Mouse (Mus musculus) neural tube, embryonic 14.5 days (tissue): ENCODE results near the gene Nisch. TPM values are rescaled to one million over a fixed set of nuclear protein-coding genes. Genes with fewer than 3 reads are reported as not detected.

Experiments used
- ATAC-seq: fragments of 200-750 bp; cut with Nextera tagmentation; 2 replicates; pipeline ENCODE4 v1.8.0; 2017; ENCODE audit warnings: low read depth, mild to moderate bottlenecking, moderate TSS enrichment, moderate library complexity
- H3K27ac ChIP-seq: fragments of 300-500 bp; sonication (generic); 2 replicates; pipeline ENCODE4 v1.5.1; 2014; ENCODE audit warnings: low read depth, mild to moderate bottlenecking, control low read depth, low read length, moderate library complexity, mixed read lengths
- H3K27me3 ChIP-seq: fragments of 300-500 bp; sonication (generic); 2 replicates; pipeline ENCODE4 v1.6.1; 2014; ENCODE audit warnings: low read length; ENCODE audit not compliant: control insufficient read depth, insufficient read depth
- H3K36me3 ChIP-seq: fragments of 300-500 bp; sonication (generic); 2 replicates; pipeline ENCODE4 v1.6.1; 2014; ENCODE audit warnings: low read length, mixed read lengths; ENCODE audit not compliant: control insufficient read depth, insufficient read depth
- H3K4me1 ChIP-seq: fragments of 300-500 bp; sonication (generic); 2 replicates; pipeline ENCODE4 v1.6.1; 2014; ENCODE audit warnings: low read length; ENCODE audit not compliant: control insufficient read depth, insufficient read depth
- H3K4me2 ChIP-seq: fragments of 300-500 bp; sonication (generic); 2 replicates; pipeline ENCODE4 v1.6.1; 2014; ENCODE audit warnings: mild to moderate bottlenecking, low read depth, low read length, control low read depth
- H3K4me3 ChIP-seq: fragments of 300-500 bp; sonication (generic); 2 replicates; pipeline ENCODE4 v1.5.1; 2014; ENCODE audit warnings: low read depth, low read length, control low read depth, mixed read lengths
- H3K9ac ChIP-seq: fragments of 300-500 bp; sonication (generic); replicated peaks from 2 replicates; pipeline ENCODE4 v1.6.1; 2014; ENCODE audit warnings: low read depth, mild to moderate bottlenecking, control low read depth, low read length, mixed read lengths
- H3K9me3 ChIP-seq: fragments of 300-500 bp; sonication (generic); 2 replicates; pipeline ENCODE4 v1.6.1; 2016; ENCODE audit warnings: low read length; ENCODE audit not compliant: control insufficient read depth
- WGBS: fragments of 180-500 bp; shearing (Covaris S2); extraction: QIAGEN DNeasy Blood & Tissue Kit; methylation state at CpG from one replicate; pipeline ENCODE4 v1.1.7; 2014; 5-methylcytosine and 5-hydroxymethylcytosine counted together
- polyA plus RNA-seq: library from polyadenylated mRNA; unstranded; fragments of >200 nt; fragmentation: Nextera tagmentation; extraction: Ambion mirVana; gene quantifications from 2 replicates; pipeline ENCODE4 v1.2.1, GENCODE M21; 2014

Gene Nisch
- polyA plus RNA-seq, 1 experiment from 2014 or later: 282 TPM

DNA sequence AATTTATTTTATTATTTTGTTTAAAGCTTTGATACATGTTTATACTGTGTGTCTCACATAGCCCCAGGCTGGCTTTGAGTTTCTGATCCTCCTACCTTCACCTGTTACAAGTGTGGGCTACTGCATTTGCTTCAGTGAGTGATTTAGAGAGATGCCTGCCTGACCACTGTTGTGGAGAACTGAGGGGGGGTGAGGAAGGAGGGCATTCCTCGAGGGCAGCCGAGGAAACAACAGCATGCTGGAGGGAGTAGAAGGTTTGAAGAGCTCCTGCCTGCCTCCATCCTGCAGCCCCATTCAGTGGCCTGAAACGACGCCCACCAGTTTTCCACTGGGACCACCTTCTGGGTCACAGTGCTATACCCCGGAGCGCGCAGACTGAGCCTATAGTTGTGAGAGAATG lies 51.3 kb downstream of the Nisch start:
- no peak for ATAC-seq
- Histone ChIP-seq H3K27ac (no peak overlapping the region), H3K4me1 (peaks cover 3% of the 10 kb centered on the region; the same call in 1 of the 2 replicates), H3K36me3 (0 out of 2 replicates have a peak, but pooled peaks cover 6% of the 10 kb centered on the region), H3K27me3 (no peaks in the 10 kb centered on the region), H3K4me2 (no peak overlapping the region), H3K4me3 (no peak overlapping the region), H3K9ac (no peak overlapping the region), H3K9me3 (no peaks in the 10 kb centered on the region)
- WGBS: 62% methylated on average over 7 of the region's 7 CpGs

GRCm38 (mm10) chr14:31165010-31165409 lies 51.7 kb downstream of the Nisch start:
- no peak for ATAC-seq
- no peak overlapping the region for H3K27ac ChIP-seq
- H3K9ac ChIP-seq: no peak overlapping the region
- H3K4me2 ChIP-seq: no peak overlapping the region
- H3K9me3 ChIP-seq: no peaks in the 10 kb centered on the region
- WGBS: 73% methylated on average over 2 of the region's 2 CpGs
- no peaks in the 10 kb centered on the region for H3K27me3 ChIP-seq
- H3K36me3 ChIP-seq: 0 out of 2 replicates have a peak, but pooled peaks cover 1% of the 10 kb centered on the region
- H3K4me3 ChIP-seq: no peak overlapping the region
- H3K4me1 ChIP-seq: peaks cover 3% of the 10 kb centered on the region; the same call in 1 of the 2 replicates

DNA sequence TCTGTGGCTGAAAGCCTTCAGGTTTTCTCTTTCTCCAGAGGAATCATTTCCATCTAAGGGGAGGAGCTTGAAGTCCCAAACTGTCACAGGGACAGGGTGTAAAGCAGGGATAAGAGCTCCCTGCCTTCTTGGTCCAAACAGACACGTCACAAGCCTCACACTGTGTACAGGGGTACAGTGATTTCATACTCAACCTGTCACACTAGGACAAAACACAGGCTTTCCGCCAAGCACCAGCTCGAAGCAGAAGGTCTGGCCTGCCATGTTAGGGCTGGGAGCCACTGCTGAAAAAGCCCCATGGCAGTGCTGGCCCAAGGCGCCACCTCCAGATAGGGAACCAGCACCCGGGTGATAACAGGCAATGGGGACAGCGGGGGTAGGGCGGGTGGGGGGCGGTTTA lies 52.7 kb downstream of the Nisch start:
- no peak overlapping the region for H3K4me3 ChIP-seq
- 90% methylated on average over 8 of the region's 8 CpGs for WGBS
- no peak overlapping the region for H3K4me2 ChIP-seq
- H3K36me3 ChIP-seq: no peaks in the 10 kb centered on the region
- no peaks in the 10 kb centered on the region for H3K27me3 ChIP-seq
- H3K4me1 ChIP-seq: peaks cover 3% of the 10 kb centered on the region; the same call in 1 of the 2 replicates
- H3K27ac ChIP-seq: no peak overlapping the region
- H3K9me3 ChIP-seq: no peaks in the 10 kb centered on the region
- H3K9ac ChIP-seq: no peak overlapping the region
- ATAC-seq: no peak

GRCm38 (mm10) chr14:31161638-31162037 lies 55.1 kb downstream of the Nisch start:
- peaks cover 3% of the 10 kb centered on the region; the same call in 1 of the 2 replicates for H3K4me1 ChIP-seq
- 75% methylated on average over 10 of the region's 10 CpGs for WGBS
- no peak overlapping the region for H3K4me3 ChIP-seq
- H3K4me2 ChIP-seq: no peak overlapping the region
- no peak overlapping the region for H3K9ac ChIP-seq
- H3K27me3 ChIP-seq: no peaks in the 10 kb centered on the region
- no peak overlapping the region for H3K27ac ChIP-seq
- ATAC-seq: no peak
- no peaks in the 10 kb centered on the region for H3K36me3 ChIP-seq
- H3K9me3 ChIP-seq: no peaks in the 10 kb centered on the region

DNA sequence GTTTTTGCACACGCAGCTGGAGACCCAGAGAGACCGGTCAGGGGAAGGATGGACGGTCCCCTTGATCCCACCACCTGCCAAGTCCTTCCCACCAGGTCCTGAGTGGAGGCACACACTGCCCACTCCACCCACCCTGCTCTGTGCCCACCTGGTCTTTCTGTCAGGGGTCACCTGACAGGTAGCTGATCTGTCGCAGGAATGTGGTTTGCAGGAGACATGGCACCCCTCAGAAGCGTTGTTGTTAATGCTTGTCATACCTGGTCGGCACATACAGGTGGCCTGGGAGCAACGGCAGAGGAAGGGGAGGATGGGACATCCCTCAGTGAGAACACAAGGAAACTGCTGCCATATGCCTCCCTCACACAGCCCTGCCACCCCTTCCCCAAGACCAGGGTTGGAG lies 55.6 kb downstream of the Nisch start:
- Histone ChIP-seq H3K27ac (no peak overlapping the region), H3K27me3 (no peaks in the 10 kb centered on the region), H3K9ac (no peak overlapping the region), H3K9me3 (no peaks in the 10 kb centered on the region), H3K4me1 (peaks cover under 1% of the 10 kb centered on the region; the same call in 1 of the 2 replicates), H3K4me2 (no peak overlapping the region), H3K36me3 (no peaks in the 10 kb centered on the region), H3K4me3 (no peak overlapping the region)
- ATAC-seq: no peak
- 86% methylated on average over 7 of the region's 7 CpGs for WGBS

DNA sequence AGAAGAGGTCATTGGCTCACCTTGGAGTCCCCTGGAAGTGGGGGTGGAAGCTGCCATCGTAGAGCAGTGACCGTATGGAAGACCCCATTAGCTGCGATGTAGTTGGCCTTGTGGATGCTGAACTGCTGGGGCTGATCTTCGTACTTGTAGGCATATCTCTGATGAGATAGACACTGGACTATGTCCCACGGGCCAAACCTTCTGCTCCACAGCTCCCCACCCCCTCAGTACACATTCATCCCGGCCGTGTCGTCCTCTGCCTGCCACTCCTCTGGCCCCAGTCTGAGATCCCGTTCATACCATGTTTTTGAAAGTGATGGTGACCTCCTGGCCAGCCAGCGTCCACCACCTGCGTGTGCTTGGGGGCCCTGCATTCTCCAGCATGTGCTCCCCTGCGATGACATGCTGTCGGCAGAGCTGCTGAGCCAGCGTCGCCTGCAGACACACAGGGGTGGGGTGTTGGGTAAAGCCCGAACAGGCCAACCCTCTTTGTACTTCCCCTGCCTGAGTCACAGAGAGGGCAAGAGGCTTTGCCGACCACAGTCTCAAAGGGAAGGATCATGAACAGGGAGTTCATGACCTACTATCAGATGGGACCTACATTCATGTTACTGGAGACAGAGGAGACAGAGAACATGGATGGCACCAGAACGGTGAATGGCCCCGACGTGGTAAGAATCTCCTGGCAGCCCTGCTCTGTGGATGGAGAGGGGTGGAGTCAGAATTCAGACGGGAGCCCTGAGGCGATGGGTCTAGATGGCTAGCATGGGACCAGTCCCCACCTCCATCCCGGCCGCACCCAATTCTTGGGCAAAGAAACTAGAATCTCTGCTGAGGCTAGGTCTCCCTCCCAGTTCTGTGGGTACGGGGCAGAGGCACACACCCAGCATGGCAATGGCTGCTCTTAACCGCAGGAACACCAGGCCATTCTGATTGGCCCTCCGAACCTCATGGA lies 56.3 kb downstream of the Nisch start:
- no peak overlapping the region for H3K9ac ChIP-seq
- H3K36me3 ChIP-seq: no peaks in the 10 kb centered on the region
- ATAC-seq: no peak
- no peak overlapping the region for H3K27ac ChIP-seq
- H3K4me3 ChIP-seq: no peak overlapping the region
- H3K27me3 ChIP-seq: no peaks in the 10 kb centered on the region
- no peaks in the 10 kb centered on the region for H3K9me3 ChIP-seq
- no peaks in the 10 kb centered on the region for H3K4me1 ChIP-seq
- 84% methylated on average over 27 of the region's 27 CpGs for WGBS
- H3K4me2 ChIP-seq: no peak overlapping the region

DNA sequence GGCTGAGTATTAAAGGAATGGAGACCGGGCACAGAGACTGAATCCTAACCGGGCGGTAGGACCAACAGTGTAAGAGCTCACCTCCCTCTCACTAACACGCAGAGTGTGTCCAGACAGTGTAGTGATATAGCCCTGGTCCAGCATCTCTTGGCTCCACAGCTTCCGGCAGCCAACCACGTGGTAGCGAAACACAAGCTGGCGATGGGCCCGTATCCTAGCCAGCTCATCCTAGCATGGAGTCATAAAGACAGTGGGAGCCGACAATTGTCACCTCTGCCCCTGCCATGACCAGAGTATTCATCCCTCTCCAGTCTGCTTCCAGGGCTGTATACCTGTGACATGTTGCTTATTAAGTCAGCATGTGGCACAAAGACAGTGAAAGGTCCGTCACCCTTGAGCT lies 71.1 kb downstream of the Nisch start:
- Histone ChIP-seq H3K4me1 (no peaks in the 10 kb centered on the region), H3K4me3 (no peak overlapping the region), H3K27ac (no peak overlapping the region), H3K9me3 (no peaks in the 10 kb centered on the region), H3K4me2 (no peak overlapping the region), H3K9ac (no peak overlapping the region), H3K36me3 (no peaks in the 10 kb centered on the region), H3K27me3 (no peaks in the 10 kb centered on the region)
- WGBS: 92% methylated on average over 11 of the region's 11 CpGs
- no peak for ATAC-seq

DNA sequence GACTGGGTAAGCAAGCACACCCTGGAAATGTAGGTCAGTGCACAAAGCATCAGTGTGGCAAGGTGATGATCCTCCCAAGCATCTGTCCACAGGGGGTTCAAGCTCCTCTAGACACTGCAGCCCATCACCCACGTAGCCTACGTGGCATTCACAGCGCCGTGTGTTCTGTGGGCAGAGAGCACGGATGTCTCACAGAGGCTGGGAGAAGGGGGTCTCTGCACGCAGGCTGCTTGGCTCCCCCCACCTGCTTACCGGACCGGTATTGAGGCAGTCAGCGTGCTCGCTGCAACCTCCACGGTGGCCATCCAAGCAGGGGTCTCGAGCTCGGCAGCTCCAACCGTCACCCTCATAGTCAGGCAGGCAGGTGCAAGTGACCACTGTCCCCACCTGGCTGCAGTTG lies 75.7 kb downstream of the Nisch start:
- Histone ChIP-seq H3K27ac (no peak overlapping the region), H3K4me3 (no peak overlapping the region), H3K27me3 (no peaks in the 10 kb centered on the region), H3K4me1 (no peaks in the 10 kb centered on the region), H3K9me3 (no peaks in the 10 kb centered on the region), H3K9ac (no peak overlapping the region), H3K36me3 (peaks cover 31% of the 10 kb centered on the region), H3K4me2 (no peak overlapping the region)
- WGBS: 98% methylated on average over 14 of the region's 14 CpGs
- ATAC-seq: no peak

GRCm38 (mm10) chr14:31140141-31140540 lies 76.6 kb downstream of the Nisch start:
- H3K9ac ChIP-seq: no peak overlapping the region
- ATAC-seq: no peak
- no peaks in the 10 kb centered on the region for H3K4me1 ChIP-seq
- H3K27ac ChIP-seq: no peak overlapping the region
- 92% methylated on average over 15 of the region's 15 CpGs for WGBS
- peaks cover 33% of the 10 kb centered on the region for H3K36me3 ChIP-seq
- H3K9me3 ChIP-seq: no peaks in the 10 kb centered on the region
- no peak overlapping the region for H3K4me3 ChIP-seq
- no peak overlapping the region for H3K4me2 ChIP-seq
- H3K27me3 ChIP-seq: no peaks in the 10 kb centered on the region
